Mouse (Mus musculus) midbrain, embryonic 12.5 days (tissue): ENCODE results near the gene Lrrfip2. TPM values are rescaled to one million over a fixed set of nuclear protein-coding genes. Genes with fewer than 3 reads are reported as not detected.
A peak's percentile ranks its signal among the peaks of the same experiment; 100 is the strongest.

ENCODE experiments used
- ATAC-seq: fragments of 200-750 bp; cut with Nextera tagmentation; 2 replicates; pipeline ENCODE4 v1.8.0; 2017; ENCODE audit warnings: low read depth, moderate TSS enrichment, moderate library complexity; ENCODE audit not compliant: low FRiP score
- H3K27ac ChIP-seq: fragments of 300-500 bp; sonication (generic); replicated peaks from 2 replicates; pipeline ENCODE4 v1.5.1; 2016; ENCODE audit warnings: mild to moderate bottlenecking
- H3K27me3 ChIP-seq: fragments of 300-500 bp; sonication (generic); 2 replicates; pipeline ENCODE4 v1.6.1; 2016; ENCODE audit warnings: mild to moderate bottlenecking
- H3K36me3 ChIP-seq: fragments of 300-500 bp; sonication (generic); 2 replicates; pipeline ENCODE4 v1.6.1; 2016
- H3K4me1 ChIP-seq: fragments of 300-500 bp; sonication (generic); 2 replicates; pipeline ENCODE4 v1.6.1; 2016
- H3K4me2 ChIP-seq: fragments of 300-500 bp; sonication (generic); replicated peaks from 2 replicates; pipeline ENCODE4 v1.6.1; 2016; ENCODE audit warnings: mild to moderate bottlenecking, moderate library complexity
- H3K4me3 ChIP-seq: fragments of 300-500 bp; sonication (generic); 2 replicates; pipeline ENCODE4 v1.5.1; 2016; ENCODE audit warnings: mild to moderate bottlenecking
- H3K9ac ChIP-seq: fragments of 300-500 bp; sonication (generic); replicated peaks from 2 replicates; pipeline ENCODE4 v1.6.1; 2016; ENCODE audit warnings: mild to moderate bottlenecking, moderate library complexity
- H3K9me3 ChIP-seq: fragments of 300-500 bp; sonication (generic); 2 replicates; pipeline ENCODE4 v1.6.1; 2016; ENCODE audit warnings: mild to moderate bottlenecking
- WGBS: fragments of 180-500 bp; shearing (Covaris S2); methylation state at CpG from one replicate; pipeline ENCODE4 v1.1.7; 2016; 5-methylcytosine and 5-hydroxymethylcytosine counted together
- polyA plus RNA-seq: library from polyadenylated mRNA; unstranded; fragments of >200 nt; fragmentation: Nextera tagmentation; extraction: Ambion mirVana; gene quantifications from 2 replicates; pipeline ENCODE4 v1.2.1, GENCODE M21; 2016

Lrrfip2 gene
- polyA plus RNA-seq, 1 experiment from 2014 or later: 50.5 TPM

DNA sequence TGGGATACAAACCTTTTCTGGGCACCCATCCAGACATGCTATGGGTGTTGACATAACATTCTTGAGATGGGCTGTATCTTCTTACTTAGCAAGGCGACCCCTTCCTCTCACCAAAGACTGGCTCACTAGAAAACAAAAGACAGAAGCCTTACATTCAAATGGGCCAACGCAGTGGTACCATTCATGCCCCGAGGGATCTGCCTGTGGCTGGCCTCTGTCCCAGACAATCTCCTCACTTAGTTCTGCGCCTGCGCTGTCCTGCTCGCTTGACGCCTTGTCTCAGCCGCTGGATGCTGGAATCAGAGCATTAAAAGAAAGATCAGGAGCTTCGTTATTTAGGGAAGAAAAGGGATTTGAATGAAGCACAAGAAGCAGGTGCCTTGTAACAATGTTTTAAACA is 24.7 kb upstream of the Lrrfip2 start:
- no peak for ATAC-seq
- no peak overlapping the region for H3K4me3 ChIP-seq
- WGBS: 72% methylated on average over 9 of the region's 9 CpGs

DNA sequence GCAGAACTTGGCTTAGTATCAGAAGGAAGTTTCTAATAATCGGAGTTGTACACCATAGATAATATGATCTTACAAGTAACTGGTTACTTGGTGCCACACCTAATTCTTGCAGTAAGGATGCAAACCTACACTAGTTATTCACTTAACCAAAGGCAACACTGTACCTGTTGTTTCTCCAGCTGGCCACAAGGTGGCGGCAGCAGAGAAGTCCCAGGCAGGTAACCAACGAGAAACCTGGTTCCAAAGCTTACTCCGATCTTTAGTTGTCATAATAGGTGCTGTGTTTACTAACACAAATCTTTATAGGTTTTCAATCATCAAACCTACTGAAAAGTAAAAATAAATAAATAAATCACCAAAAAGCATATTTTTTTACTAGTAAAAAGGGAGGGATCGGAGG is 24.3 kb upstream of the Lrrfip2 start:
- no peaks in the 10 kb centered on the region for H3K9me3 ChIP-seq
- no peak overlapping the region for H3K9ac ChIP-seq
- peaks cover 10% of the 10 kb centered on the region for H3K4me1 ChIP-seq
- no peaks in the 10 kb centered on the region; the same call in 1 of the 2 replicates for H3K27me3 ChIP-seq
- ATAC-seq: no peak
- no peak overlapping the region for H3K4me3 ChIP-seq
- H3K4me2 ChIP-seq: no peak overlapping the region
- WGBS: 40% methylated on average over 5 of the region's 5 CpGs
- H3K27ac ChIP-seq: no peak overlapping the region
- no peaks in the 10 kb centered on the region for H3K36me3 ChIP-seq

More for the DNA sequence above, 24.7 kb upstream of the Lrrfip2 start:
- Histone ChIP-seq H3K9me3 (no peaks in the 10 kb centered on the region), H3K9ac (no peak overlapping the region), H3K4me2 (no peak overlapping the region), H3K27me3 (no peaks in the 10 kb centered on the region; the same call in 1 of the 2 replicates), H3K4me1 (peaks cover 12% of the 10 kb centered on the region), H3K27ac (no peak overlapping the region), H3K36me3 (no peaks in the 10 kb centered on the region)

DNA sequence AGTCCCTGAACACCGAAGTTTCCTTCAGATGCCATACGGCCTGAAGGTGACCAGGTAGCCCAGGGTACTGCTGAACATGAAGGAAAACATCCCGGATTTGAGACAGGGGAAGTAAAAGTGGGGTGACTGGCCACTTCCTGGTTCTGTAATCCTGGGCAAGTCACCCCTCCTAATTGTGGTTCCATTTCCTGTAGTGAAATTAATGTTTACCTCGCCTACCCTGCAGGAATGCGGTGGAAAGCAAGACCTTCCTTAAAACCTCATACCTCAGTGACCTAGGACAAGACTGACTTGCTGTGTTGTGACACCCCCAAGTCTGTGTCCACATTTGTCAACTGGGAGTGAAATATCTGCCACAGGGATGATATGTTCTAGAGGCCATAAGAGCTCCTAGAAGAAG is 22.8 kb upstream of the Lrrfip2 start:
- Histone ChIP-seq H3K4me1 (no peaks in the 10 kb centered on the region), H3K4me3 (no peak overlapping the region), H3K4me2 (no peak overlapping the region), H3K36me3 (no peaks in the 10 kb centered on the region), H3K27ac (no peak overlapping the region), H3K9me3 (no peaks in the 10 kb centered on the region), H3K27me3 (no peaks in the 10 kb centered on the region; the same call in 1 of the 2 replicates), H3K9ac (no peak overlapping the region)
- WGBS: 83% methylated on average over 5 of the region's 5 CpGs
- no peak for ATAC-seq

DNA sequence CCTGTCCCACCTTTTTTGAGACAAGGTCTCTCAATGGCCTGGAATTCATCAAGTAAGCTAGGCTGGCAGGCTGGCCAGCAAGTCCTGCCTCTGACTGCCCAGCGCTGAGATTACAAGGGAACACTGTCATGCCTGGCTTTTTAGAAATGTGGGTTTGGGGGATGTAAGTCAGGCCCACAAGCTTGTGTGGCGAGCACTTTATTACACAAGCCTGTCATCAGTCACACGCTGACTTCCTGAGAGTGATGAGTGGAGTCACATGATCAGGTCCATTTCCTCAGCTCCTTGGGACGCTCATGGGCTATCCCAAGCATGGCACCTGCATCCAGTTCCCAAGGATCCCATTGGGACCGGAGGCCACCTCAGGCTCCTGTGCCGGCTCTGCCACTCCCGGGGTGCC is 21.7 kb upstream of the Lrrfip2 start:
- H3K4me2 ChIP-seq: no peak overlapping the region
- no peaks in the 10 kb centered on the region for H3K36me3 ChIP-seq
- H3K27me3 ChIP-seq: no peaks in the 10 kb centered on the region; the same call in 1 of the 2 replicates
- no peak overlapping the region for H3K27ac ChIP-seq
- H3K9me3 ChIP-seq: no peaks in the 10 kb centered on the region
- H3K9ac ChIP-seq: no peak overlapping the region
- 86% methylated on average over 7 of the region's 7 CpGs for WGBS
- ATAC-seq: no peak
- no peaks in the 10 kb centered on the region for H3K4me1 ChIP-seq
- H3K4me3 ChIP-seq: no peak overlapping the region

DNA sequence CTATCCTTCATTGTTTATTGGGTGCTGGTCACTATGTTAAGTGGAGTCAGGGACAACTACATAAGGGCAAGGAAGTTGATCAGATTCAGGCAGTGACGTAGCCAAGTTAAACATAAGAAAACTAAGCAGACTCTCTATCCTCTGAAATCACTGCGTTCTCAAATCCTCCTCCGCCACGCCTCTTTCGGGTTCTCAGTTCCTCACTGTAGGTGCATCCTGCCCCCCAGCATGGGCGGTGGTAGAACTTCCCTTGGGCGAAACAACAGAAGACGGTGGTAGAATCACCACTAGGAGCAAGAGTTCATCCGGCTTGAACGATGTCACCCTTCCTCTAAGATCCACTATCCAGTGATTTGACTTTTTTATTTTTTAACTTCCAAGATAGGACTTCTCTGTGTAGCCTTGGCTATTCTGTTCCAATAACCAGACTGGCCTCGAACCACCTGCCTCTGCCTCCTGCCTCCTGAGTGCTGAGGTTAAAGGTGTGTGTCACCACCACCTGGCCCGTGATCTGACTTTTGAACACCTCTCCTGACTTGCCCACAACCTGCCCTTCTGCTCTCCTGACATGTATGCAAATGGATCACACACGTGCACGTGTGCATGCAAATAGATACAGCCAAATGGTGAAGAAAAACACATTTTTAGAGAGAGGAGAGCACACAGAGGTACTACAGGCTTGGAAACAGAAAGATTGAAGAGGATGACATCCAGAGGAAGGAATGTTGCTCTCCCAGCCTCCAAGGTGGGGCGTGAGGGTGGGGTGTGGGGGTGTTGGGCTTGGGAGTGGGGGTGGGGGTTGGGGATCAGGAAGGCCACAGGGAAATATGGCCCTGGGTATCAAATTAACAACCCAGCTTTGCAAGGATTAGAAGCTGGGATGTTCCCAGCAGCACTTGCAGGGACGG is 20.7 kb upstream of the Lrrfip2 start:
- ATAC-seq: no peak
- H3K4me2 ChIP-seq: no peak overlapping the region
- no peaks in the 10 kb centered on the region for H3K36me3 ChIP-seq
- 90% methylated on average over 16 of the region's 16 CpGs for WGBS
- H3K27me3 ChIP-seq: no peaks in the 10 kb centered on the region; the same call in 1 of the 2 replicates
- H3K4me1 ChIP-seq: no peaks in the 10 kb centered on the region
- H3K27ac ChIP-seq: no peak overlapping the region
- no peak overlapping the region for H3K4me3 ChIP-seq
- no peaks in the 10 kb centered on the region for H3K9me3 ChIP-seq
- no peak overlapping the region for H3K9ac ChIP-seq

DNA sequence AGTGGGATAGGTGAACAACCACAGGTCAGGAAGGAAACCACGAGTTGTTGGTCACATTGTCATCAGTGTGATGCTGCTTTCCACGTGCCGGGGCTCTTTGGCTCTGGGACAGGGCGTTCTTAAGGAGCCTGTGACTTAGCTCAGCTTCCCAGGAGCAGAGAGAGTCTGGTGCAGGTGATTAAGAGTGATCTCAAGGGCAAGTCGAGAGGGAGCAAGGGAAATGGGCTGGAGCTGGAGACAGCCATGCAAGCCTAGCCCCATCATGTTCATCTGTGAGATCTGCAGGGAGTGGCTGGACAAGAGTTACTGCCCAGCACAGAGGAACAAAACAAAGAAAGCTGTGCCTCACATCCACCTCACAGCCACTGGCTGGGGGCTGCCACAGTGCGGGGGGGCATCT is 19.8 kb upstream of the Lrrfip2 start:
- Histone ChIP-seq H3K27ac (no peak overlapping the region), H3K4me3 (no peak overlapping the region), H3K4me1 (no peaks in the 10 kb centered on the region), H3K4me2 (no peak overlapping the region), H3K27me3 (no peaks in the 10 kb centered on the region), H3K36me3 (no peaks in the 10 kb centered on the region), H3K9me3 (no peaks in the 10 kb centered on the region), H3K9ac (no peak overlapping the region)
- 74% methylated on average over 6 of the region's 6 CpGs for WGBS
- no peak for ATAC-seq

DNA sequence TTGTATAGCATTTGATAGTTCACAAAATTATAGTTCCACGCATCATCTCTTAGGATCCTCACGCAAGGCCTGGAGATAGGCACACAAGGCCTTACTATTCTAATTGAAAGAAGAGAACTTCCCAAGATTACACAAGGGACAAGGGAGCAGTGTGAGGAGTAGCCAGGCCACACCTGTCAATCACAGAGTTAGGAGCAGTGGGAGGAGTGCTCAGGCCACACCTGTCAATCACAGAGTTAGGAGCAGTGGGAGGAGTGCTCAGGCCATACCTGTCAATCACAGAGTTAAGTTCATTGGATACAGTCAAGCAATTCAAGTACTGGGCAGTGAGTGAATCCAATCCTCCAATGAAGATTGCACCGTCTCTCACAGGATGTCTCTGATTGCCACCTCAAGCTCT is 17.0 kb upstream of the Lrrfip2 start:
- Histone ChIP-seq H3K27me3 (no peaks in the 10 kb centered on the region), H3K4me3 (no peak overlapping the region), H3K4me1 (no peaks in the 10 kb centered on the region), H3K27ac (no peak overlapping the region), H3K4me2 (no peak overlapping the region), H3K9me3 (no peaks in the 10 kb centered on the region), H3K9ac (no peak overlapping the region), H3K36me3 (no peaks in the 10 kb centered on the region)
- 90% methylated on average over 3 of the region's 3 CpGs for WGBS
- no peak for ATAC-seq

DNA sequence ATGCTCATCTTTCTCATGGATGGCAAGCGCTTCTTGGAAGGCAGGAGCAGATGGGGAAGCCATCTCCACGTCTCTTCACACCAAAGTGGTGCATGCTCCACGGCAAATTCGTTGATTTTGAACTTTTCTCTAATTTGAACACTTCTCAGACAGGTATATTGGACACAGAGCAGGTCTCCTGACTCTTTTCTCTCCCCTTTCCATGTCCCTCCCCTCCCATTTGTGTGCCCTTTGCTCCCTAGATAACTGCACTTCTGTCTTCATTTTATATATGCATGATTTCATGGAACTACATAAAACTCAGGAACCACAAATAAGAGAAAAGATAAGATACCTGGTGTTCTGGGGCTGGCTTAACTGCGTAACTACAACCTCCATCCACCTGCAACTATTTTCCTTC is 14.1 kb upstream of the Lrrfip2 start:
- H3K4me3 ChIP-seq: no peak overlapping the region
- WGBS: 85% methylated on average over 5 of the region's 5 CpGs
- H3K27me3 ChIP-seq: no peaks in the 10 kb centered on the region
- no peak for ATAC-seq
- no peak overlapping the region for H3K4me2 ChIP-seq
- no peak overlapping the region for H3K27ac ChIP-seq
- H3K36me3 ChIP-seq: no peaks in the 10 kb centered on the region
- H3K9ac ChIP-seq: no peak overlapping the region
- H3K9me3 ChIP-seq: no peaks in the 10 kb centered on the region
- H3K4me1 ChIP-seq: no peaks in the 10 kb centered on the region

DNA sequence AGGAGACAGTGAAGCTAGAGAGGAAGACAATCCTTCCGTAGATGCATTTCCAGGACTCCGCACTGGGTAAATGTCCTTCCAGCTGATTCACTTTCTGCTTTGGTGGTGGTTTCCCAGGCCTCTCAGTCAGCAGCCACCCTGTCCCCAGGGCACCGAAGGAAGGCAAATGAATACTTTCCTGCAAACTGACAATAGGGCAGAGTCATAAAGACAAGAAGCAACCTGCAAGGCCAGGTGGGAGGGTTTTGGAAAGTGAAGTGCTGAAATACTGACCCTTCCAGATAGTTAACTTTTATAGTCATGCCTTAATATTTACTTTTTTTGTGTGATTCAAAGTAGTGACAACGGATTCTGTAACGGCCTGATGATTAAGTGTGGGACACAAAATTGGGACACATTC is 13.5 kb upstream of the Lrrfip2 start:
- H3K9me3 ChIP-seq: no peaks in the 10 kb centered on the region

DNA sequence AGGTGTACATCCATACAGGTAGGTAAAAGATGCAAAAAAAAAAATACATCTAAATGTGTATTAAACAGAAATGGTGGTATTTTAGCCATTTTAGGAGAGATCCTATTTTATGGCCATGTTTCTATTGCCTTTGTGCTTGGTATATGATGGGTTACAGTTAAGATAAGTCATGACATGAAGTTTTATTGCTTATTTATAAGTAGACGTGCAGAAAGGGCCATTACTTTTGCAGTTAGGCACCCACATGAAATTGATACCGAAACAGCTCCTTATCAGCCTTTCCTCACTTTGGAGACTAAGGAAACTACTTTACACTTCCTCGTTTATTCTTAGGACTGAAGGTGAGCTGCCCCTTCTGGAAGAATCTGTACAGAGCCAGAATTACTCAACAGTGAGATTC is 9.5 kb upstream of the Lrrfip2 start:
- no peaks in the 10 kb centered on the region for H3K4me1 ChIP-seq
- H3K27me3 ChIP-seq: no peaks in the 10 kb centered on the region
- ATAC-seq: no peak
- no peaks in the 10 kb centered on the region for H3K36me3 ChIP-seq
- no peak overlapping the region for H3K27ac ChIP-seq
- H3K4me2 ChIP-seq: no peak overlapping the region
- 88% methylated on average over 3 of the region's 3 CpGs for whole genome bisulfite sequencing
- H3K9ac ChIP-seq: no peak overlapping the region
- H3K9me3 ChIP-seq: no peaks in the 10 kb centered on the region
- no peak overlapping the region for H3K4me3 ChIP-seq

More for the DNA sequence above, 13.5 kb upstream of the Lrrfip2 start:
- H3K9ac ChIP-seq: no peak overlapping the region
- no peak for ATAC-seq
- H3K4me2 ChIP-seq: no peak overlapping the region
- no peaks in the 10 kb centered on the region for H3K4me1 ChIP-seq
- H3K27me3 ChIP-seq: no peaks in the 10 kb centered on the region
- no peak overlapping the region for H3K27ac ChIP-seq
- 95% methylated on average over 5 of the region's 5 CpGs for WGBS
- no peaks in the 10 kb centered on the region for H3K36me3 ChIP-seq
- H3K4me3 ChIP-seq: no peak overlapping the region

DNA sequence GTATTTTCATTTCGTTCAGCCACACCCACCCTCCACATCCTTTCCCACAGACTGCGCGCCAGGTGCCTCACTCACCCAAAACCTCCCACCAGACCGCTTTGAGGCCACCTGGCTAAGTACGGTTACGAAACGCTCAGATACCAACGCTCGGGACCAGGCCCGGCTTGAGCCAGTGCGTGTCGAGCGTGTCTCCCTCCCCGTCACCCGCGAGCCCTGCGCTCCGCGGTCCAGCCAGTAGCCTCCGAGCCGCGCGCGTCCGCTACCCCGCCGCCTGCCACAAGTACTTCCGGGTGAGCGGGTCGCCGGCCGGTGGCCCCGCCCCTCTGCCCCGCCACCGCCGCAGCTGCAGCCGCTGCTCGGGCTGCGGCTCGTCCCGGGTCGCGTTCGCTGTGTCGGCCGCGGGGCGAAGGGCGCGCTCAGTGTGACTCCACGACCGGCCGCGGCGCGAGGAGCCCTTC is 431 bp downstream of the Lrrfip2 start:
- Histone ChIP-seq H3K36me3 (no peaks in the 10 kb centered on the region), H3K27ac (peak overlapping the region; percentile 90)

DNA sequence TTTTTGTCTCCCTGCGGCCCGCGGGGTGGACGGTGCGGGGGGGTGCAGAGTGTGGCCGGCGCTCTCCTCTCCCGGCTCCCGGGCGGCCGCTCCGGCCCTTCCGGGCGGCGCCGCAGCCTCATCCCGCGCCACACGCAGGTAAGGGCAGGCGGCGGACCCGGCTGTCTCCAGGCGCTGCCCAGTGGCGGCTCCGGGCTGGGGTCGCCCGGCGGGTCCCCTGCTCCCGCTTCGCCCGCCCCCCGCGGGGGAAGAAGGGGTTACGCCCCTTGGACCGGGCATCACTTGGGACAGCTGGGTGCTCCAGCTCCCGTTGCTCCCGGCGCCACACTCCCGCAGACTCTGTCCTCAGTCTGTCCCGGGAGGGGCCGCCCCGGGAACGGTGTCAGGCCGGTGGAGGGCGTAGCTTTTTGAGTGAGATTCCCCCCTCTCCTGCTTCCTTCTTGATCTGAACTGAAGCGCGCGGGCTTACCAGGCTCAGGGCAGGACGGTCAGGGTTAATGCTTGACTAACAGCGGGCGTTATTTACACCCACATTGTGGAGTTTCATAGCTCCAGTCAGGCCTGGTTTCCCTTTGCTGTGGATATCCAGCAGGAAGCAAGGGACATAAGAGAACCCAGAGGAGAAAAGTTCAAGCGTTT is 979 bp downstream of the Lrrfip2 start:
- Histone ChIP-seq H3K4me1 (peaks cover 20% of the 10 kb centered on the region), H3K36me3 (no peaks in the 10 kb centered on the region)

More for the DNA sequence above, 431 bp downstream of the Lrrfip2 start:
- peak overlapping the region; percentile 98 for H3K4me3 ChIP-seq
- H3K9me3 ChIP-seq: no peaks in the 10 kb centered on the region
- no peaks in the 10 kb centered on the region for H3K27me3 ChIP-seq
- peak; percentile 96 for ATAC-seq
- WGBS: 1% methylated on average over 44 of the region's 56 CpGs
- peak overlapping the region; percentile 83 for H3K4me2 ChIP-seq
- H3K4me1 ChIP-seq: peaks cover 20% of the 10 kb centered on the region
- H3K9ac ChIP-seq: peak overlapping the region; percentile 92

More for the DNA sequence above, 979 bp downstream of the Lrrfip2 start:
- Histone ChIP-seq H3K9me3 (no peaks in the 10 kb centered on the region), H3K4me2 (peak overlapping the region; percentile 83), H3K4me3 (peak overlapping the region; percentile 98), H3K9ac (peak overlapping the region; percentile 92), H3K27ac (peak overlapping the region; percentile 90), H3K27me3 (no peaks in the 10 kb centered on the region)
- WGBS: under 1% methylated on average over 44 of the region's 52 CpGs
- ATAC-seq: peak; percentile 93
